Mouse (Mus musculus) left cerebral cortex, postnatal 36 days (tissue): ENCODE data around the gene Naa80. TPM values are rescaled to one million over a fixed set of nuclear protein-coding genes. Genes with fewer than 3 reads are reported as not detected.

ENCODE experiments used
- DNase-seq, 2 experiments: peaks; one replicate each; pipeline ENCODE4 v3.0.0; 2021 to 2022; ENCODE audit warnings: low spot score in 2 of 2, mixed read lengths in 1 of 2
- intact Hi-C: fragments of 180-260 bp; cut with DNase I; formaldehyde crosslinking; loops from one replicate; pipeline ENCODE4 v1.15.1; 2025
- total RNA-seq, 2 experiments: library from RNA; stranded (reverse); gene quantifications; 2 replicates each; pipeline ENCODE4 v1.2.3; 2021

Naa80 gene
- total RNA-seq, result 10 to 100 TPM; 10.3 to 11.5 TPM

- intact Hi-C loops, result no loop called here
- DNase-seq, result no peak
These were observed at the start of gene Naa80 for GRCm38 (mm10) chr9:107578587-107578986. TSS of gene Naa80 (plus strand) at chr9:107578887.

- intact Hi-C loops, result no loop called here
- DNase-seq, result peak; percentile 93 to 94
These were observed 44.8 kb upstream of the Naa80 start, which contains the start of gene Tmem115 for GRCm38 (mm10) chr9:107533791-107534407. TSS of gene Tmem115 (plus strand) at chr9:107533945.

DNA sequence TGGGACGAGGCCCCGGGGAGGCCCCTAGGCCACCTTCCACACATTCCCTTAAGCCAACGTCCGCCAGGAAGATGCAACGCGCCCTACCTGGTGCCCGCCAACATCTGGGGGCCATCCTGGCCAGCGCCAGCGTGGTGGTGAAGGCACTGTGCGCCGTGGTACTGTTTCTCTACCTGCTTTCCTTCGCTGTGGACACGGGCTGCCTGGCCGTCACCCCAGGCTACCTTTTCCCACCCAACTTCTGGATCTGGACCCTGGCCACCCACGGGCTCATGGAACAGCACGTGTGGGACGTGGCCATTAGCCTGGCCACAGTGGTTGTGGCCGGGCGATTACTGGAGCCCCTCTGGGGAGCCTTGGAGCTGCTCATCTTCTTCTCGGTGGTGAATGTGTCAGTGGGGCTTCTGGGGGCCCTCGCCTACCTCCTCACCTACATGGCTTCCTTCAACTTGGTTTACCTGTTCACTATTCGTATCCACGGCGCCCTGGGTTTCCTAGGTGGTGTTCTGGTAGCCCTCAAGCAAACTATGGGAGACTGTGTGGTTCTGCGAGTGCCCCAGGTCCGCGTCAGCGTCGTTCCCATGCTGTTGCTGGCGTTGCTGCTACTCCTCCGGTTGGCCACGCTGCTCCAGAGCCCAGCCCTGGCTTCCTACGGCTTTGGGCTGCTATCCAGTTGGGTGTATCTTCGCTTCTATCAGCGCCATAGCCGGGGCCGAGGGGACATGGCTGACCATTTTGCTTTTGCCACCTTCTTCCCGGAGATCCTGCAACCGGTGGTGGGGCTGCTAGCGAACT is 44.1 kb upstream of the Naa80 start:
- no peak for DNase-seq
- intact Hi-C loops, result no loop called here

- intact Hi-C loops, result no loop called here
- DNase-seq, result no peak
These were observed 40.5 kb upstream of the Naa80 start for GRCm38 (mm10) chr9:107538231-107538630.

GRCm38 (mm10) chr9:107538711-107539110 is 40.0 kb upstream of the Naa80 start:
- intact Hi-C loops, result no loop called here

GRCm38 (mm10) chr9:107539940-107540339 is 38.7 kb upstream of the Naa80 start:
- intact Hi-C loops, result no loop called here

More at GRCm38 (mm10) chr9:107538711-107539110, 40.0 kb upstream of the Naa80 start:
- no peak for DNase-seq

GRCm38 (mm10) chr9:107540420-107540819 is 38.3 kb upstream of the Naa80 start:
- no peak for DNase-seq
- intact Hi-C loops, result no loop called here

More at GRCm38 (mm10) chr9:107539940-107540339, 38.7 kb upstream of the Naa80 start:
- no peak for DNase-seq

- no peak for DNase-seq
- intact Hi-C loops, result no loop called here
These were observed 37.7 kb upstream of the Naa80 start for GRCm38 (mm10) chr9:107541005-107541404.

DNA sequence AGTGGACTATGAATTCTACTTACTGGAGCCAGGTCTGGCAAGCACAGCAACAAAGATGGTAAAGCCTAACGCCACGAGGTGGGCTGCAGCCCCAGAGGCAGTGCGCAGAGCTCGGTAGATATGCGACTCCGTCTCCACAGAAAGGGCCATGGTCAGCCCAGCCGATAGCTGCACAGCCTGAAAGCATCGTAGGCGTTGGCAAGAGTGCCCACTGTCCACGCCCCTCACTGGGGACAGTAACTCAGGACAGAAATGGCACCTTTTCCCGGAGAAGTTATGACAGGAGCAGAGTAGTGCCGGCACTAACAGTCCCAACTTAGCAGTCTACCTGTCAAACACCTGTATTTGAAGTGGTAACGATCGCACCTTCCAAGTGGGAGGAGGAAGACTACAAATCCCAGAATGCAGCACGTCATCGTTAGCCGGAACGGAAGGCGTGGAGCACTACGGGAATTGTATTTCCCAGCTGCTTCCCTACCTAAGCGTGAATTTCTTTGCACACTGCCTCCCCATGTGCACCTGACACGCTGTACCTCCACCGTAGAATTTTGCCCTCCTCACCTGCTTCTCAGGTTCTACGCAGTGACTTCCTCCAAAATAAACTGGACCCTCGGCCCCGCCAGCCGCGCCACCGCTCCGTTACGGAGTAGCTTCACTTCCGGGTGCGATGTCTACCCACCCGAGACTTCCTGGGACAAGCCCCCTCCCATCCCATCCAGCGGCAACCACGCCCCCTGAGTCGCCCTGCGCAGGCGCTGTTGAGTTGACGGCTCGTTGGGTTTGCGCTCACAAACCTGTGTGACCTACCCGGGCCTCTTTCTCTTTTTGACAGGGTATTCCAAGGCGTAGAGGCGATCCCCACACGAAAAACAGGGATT is 37.0 kb upstream of the Naa80 start, which contains the start of the genes Cyb561d2 and Nprl2:
Gene Cyb561d2, minus strand, starts transcription at position 720 of the 878 bp plus-strand sequence.
Gene Nprl2, plus strand, starts transcription at position 753 of the 878 bp plus-strand sequence.
- intact Hi-C loops, result no loop called here

DNA sequence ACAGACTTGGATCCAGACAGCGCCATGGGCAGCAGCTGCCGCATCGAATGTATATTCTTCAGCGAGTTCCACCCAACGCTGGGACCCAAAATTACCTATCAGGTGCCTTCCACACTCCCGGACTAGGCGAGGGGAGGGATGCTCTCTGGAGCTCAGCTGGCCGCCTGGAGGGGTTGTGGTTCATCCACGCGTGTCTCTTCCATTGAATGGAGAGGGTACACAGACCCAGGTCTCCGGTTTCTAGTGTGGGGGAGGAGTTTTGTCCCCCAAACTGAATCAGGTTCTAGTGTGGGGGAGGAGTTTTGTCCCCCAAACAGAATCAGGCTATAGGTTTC is 36.4 kb upstream of the Naa80 start:
- intact Hi-C loops, result no loop called here

More for the DNA sequence above, 37.0 kb upstream of the Naa80 start, which contains the start of the genes Cyb561d2 and Nprl2:
- peak; percentile 95 to 96 for DNase-seq

DNA sequence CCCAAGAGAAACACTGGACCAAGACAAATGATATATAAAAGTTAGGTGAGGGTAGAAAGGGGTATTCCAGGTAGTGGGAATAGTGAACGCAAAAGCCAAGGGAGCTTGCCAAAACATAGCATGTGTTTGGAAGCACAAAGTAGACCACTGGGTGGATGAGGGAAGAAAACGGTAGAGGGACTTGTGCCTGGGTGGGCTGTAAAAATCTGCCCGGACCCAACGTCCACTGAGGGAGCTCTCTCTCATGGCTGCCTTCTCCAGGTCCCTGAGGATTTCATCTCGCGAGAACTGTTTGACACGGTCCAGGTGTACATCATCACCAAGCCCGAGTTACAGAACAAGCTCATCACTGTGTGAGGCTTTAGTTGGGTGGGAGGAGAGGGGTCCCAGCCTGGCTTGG is 36.0 kb upstream of the Naa80 start:
- intact Hi-C loops, result no loop called here
- DNase-seq, result no peak

More for the DNA sequence above, 36.4 kb upstream of the Naa80 start:
- DNase-seq, result no peak

GRCm38 (mm10) chr9:107543299-107543698 is 35.4 kb upstream of the Naa80 start:
- no peak for DNase-seq
- intact Hi-C loops, result no loop called here

GRCm38 (mm10) chr9:107544196-107544700 is 34.4 kb upstream of the Naa80 start:
- DNase-seq, result no peak
- intact Hi-C loops, result no loop called here

GRCm38 (mm10) chr9:107544729-107545128 is 34.0 kb upstream of the Naa80 start:
- intact Hi-C loops, result no loop called here
- no peak for DNase-seq

GRCm38 (mm10) chr9:107545199-107545598 is 33.5 kb upstream of the Naa80 start:
- intact Hi-C loops, result no loop called here
- no peak for DNase-seq

GRCm38 (mm10) chr9:107545602-107546001 is 33.1 kb upstream of the Naa80 start:
- intact Hi-C loops, result no loop called here
- DNase-seq, result peak; percentile 55 to 67

DNA sequence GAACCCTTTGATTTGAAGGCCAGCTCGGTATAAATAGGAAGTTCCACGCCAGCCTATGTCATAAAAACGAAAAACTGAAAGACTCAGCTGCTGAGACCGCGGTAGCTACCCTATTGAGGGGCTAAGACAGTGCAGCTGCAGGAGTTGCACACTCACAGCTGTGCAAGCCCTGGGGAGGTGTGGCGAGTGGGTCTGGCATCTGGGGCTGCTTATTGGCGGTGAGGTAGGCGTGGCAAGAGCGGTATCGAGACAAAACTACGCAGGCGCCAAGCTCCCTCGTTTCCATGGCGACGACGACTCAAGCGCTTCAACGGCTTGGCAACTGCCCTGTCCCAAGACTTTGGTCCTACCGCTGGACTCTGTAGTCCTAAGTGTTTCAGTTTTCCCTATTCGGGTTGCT is 31.7 kb upstream of the Naa80 start, which contains the start of gene Zmynd10:
Gene Zmynd10, plus strand, starts transcription at position 273 of the 400 bp plus-strand sequence.
- intact Hi-C loops, result no loop called here

DNA sequence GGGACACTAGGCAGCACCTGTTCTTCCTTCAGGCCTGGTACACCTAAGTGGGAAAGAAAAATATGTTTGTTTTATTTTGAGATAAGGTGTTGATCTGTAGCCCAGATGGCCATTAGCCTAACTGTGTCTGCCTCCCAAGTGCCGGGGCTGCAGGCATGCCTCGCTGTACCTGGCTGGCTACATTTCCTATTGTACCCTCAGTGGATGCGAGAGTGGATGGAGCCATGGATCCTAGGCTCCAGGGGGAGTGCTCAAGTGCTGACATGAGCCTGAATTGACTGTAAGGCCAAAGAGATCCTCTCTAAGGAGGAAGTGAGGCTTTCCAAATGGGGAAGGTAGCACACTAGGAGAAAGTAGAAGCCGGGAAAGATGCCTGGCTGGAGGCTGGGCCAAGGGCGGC is 30.7 kb upstream of the Naa80 start:
- intact Hi-C loops, result no loop called here
- no peak for DNase-seq

More for the DNA sequence above, 31.7 kb upstream of the Naa80 start, which contains the start of gene Zmynd10:
- DNase-seq, result peak; percentile 84 to 87

GRCm38 (mm10) chr9:107548820-107549219 is 29.9 kb upstream of the Naa80 start:
- intact Hi-C loops, result no loop called here
- DNase-seq, result no peak
